ENCODE assay signal across 8 mouse cellular contexts in the genomic region with DNA sequence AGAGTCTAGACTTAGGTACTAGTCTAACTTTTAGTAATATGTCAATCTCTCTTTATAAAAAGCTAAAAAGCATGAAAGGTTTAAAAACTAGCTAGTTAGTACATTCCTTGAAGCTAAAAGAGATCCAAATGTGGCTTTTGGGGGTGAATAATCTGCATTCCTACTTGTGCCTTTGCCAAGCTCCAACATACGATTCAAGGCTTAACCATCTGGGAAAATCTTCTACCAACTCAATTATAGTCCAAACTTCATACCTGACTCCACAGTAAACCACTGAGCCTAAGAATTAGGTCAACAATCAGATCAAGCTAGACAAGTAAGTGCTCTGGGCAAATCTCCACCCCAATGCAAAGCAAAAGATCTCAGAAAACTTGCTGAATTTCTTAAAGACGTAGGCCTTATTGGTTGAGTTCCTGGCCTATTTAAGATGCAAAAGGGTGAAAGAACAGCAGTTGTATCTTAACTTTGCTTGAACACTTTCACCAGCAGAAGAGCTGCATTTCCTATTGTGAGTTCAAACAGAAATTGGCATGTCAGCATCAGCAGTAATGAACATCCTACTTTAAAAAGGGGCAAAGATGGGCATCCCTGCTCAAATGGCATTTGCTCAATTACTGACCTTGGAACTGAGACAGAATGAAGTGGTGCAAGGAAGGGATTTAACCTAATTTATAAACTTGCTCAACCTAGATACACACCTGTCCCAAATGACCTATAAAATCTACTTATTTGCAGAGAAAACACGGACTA. TPM values are rescaled to one million over a fixed set of nuclear protein-coding genes. Genes with fewer than 3 reads are reported as not detected.
DNase-seq lines count a peak whose midpoint lies in the region; ATAC-seq lines count a peak whose summit lies in the region.

No protein-coding gene starts in this region.

- DNase-seq in kidney, adult 18-20 months, result no peak
- DNase-seq in embryonic facial prominence, embryonic 10.5 days (ENCODE audit: low spot score), result no peak
- DNase-seq in hindbrain, embryonic 14.5 days (ENCODE audit: low spot score), result no peak
- DNase-seq in midbrain, embryonic 14.5 days, result peak; percentile 14
- no peak for DNase-seq in spleen, postnatal 10 days (ENCODE audit: low spot score in 2 of 2)
- no peak for DNase-seq in spleen, postnatal 36 days (ENCODE audit: low spot score in 2 of 2)
- no peak for DNase-seq in urinary bladder, postnatal 10 days (ENCODE audit: low spot score)

- H3K27me3 ChIP-seq in kidney, embryonic 15.5 days, result no peaks in the 10 kb centered on the region
- H3K27me3 ChIP-seq in embryonic facial prominence, embryonic 10.5 days (replicated peaks; ENCODE audit: low read depth, poor library complexity, severe bottlenecking), result no peaks in the 10 kb centered on the region
- H3K27me3 ChIP-seq in hindbrain, embryonic 14.5 days (ENCODE audit: control insufficient read depth, insufficient read depth, low read length), result no peaks in the 10 kb centered on the region
- H3K27me3 ChIP-seq in midbrain, embryonic 14.5 days (ENCODE audit: control insufficient read depth, insufficient read depth, low read length), result no peaks in the 10 kb centered on the region

- H3K9ac ChIP-seq in kidney, embryonic 15.5 days, result no peak overlapping the region
- peak overlapping the region; percentile 95 for H3K9ac ChIP-seq in hindbrain, embryonic 14.5 days
- peak overlapping the region; percentile 98 for H3K9ac ChIP-seq in midbrain, embryonic 14.5 days (replicated peaks; ENCODE audit: low read length)

- H3K4me2 ChIP-seq in kidney, embryonic 15.5 days, result peak overlapping the region; percentile 90
- H3K4me2 ChIP-seq in hindbrain, embryonic 14.5 days (replicated peaks), result peak overlapping the region; percentile 91
- peak overlapping the region; percentile 69 for H3K4me2 ChIP-seq in midbrain, embryonic 14.5 days (ENCODE audit: low read length)

- ATAC-seq in kidney, embryonic 15.5 days (replicated peaks; ENCODE audit: low FRiP score), result no peak
- ATAC-seq in hindbrain, embryonic 14.5 days (ENCODE audit: low FRiP score), result no peak
- no peak for ATAC-seq in midbrain, embryonic 14.5 days (ENCODE audit: low FRiP score, low TSS enrichment)

- no peaks in the 10 kb centered on the region for H3K9me3 ChIP-seq in kidney, embryonic 15.5 days (replicated peaks)
- H3K9me3 ChIP-seq in embryonic facial prominence, embryonic 10.5 days, result no peaks in the 10 kb centered on the region
- H3K9me3 ChIP-seq in hindbrain, embryonic 14.5 days (ENCODE audit: control insufficient read depth, low read length), result no peaks in the 10 kb centered on the region
- H3K9me3 ChIP-seq in midbrain, embryonic 14.5 days (ENCODE audit: control insufficient read depth, low read length), result no peaks in the 10 kb centered on the region

- peaks cover 30% of the 10 kb centered on the region for H3K4me1 ChIP-seq in kidney, embryonic 15.5 days
- H3K4me1 ChIP-seq in embryonic facial prominence, embryonic 10.5 days, result peaks cover 57% of the 10 kb centered on the region
- H3K4me1 ChIP-seq in hindbrain, embryonic 14.5 days (replicated peaks; ENCODE audit: control insufficient read depth, insufficient read depth, low read length), result peaks cover 59% of the 10 kb centered on the region
- H3K4me1 ChIP-seq in midbrain, embryonic 14.5 days (ENCODE audit: control insufficient read depth, insufficient read depth, low read length), result peaks cover 62% of the 10 kb centered on the region

- WGBS in kidney, embryonic 15.5 days, result 37% methylated on average over 3 of the region's 3 CpGs
- WGBS in embryonic facial prominence, embryonic 10.5 days, result 66% methylated on average over 3 of the region's 3 CpGs
- 28% methylated on average over 3 of the region's 3 CpGs for WGBS in hindbrain, embryonic 14.5 days
- 20% methylated on average over 3 of the region's 3 CpGs for WGBS in midbrain, embryonic 14.5 days

- peak overlapping the region; percentile 93 for H3K4me3 ChIP-seq in kidney, embryonic 15.5 days (replicated peaks)
- H3K4me3 ChIP-seq in embryonic facial prominence, embryonic 10.5 days, result peak overlapping the region; percentile 93
- H3K4me3 ChIP-seq in hindbrain, embryonic 14.5 days (replicated peaks; ENCODE audit: low read length), result peak overlapping the region; percentile 98
- peak overlapping the region; percentile 93 for H3K4me3 ChIP-seq in midbrain, embryonic 14.5 days (replicated peaks; ENCODE audit: low read depth, low read length)

- H3K27ac ChIP-seq in kidney, embryonic 15.5 days, result no peak overlapping the region
- 0 out of 2 replicates have a peak overlapping the region, but pooled peaks have one; percentile 100 for H3K27ac ChIP-seq in embryonic facial prominence, embryonic 10.5 days (replicated peaks)
- peak overlapping the region; percentile 98; the same call in 1 of the 2 replicates for H3K27ac ChIP-seq in hindbrain, embryonic 14.5 days
- H3K27ac ChIP-seq in midbrain, embryonic 14.5 days (replicated peaks; ENCODE audit: low read depth, low read length), result no peak overlapping the region

- H3K36me3 ChIP-seq in kidney, embryonic 15.5 days, result no peaks in the 10 kb centered on the region
- H3K36me3 ChIP-seq in embryonic facial prominence, embryonic 10.5 days (replicated peaks), result no peaks in the 10 kb centered on the region
- 0 out of 2 replicates have a peak, but pooled peaks cover 4% of the 10 kb centered on the region for H3K36me3 ChIP-seq in hindbrain, embryonic 14.5 days (replicated peaks; ENCODE audit: control insufficient read depth, insufficient read depth)
- H3K36me3 ChIP-seq in midbrain, embryonic 14.5 days (ENCODE audit: control insufficient read depth, insufficient read depth, low read length), result 0 out of 2 replicates have a peak, but pooled peaks cover 3% of the 10 kb centered on the region

RNA-seq across cellular contexts. Expression of gene Megf9, which starts 1.6 kb away (rescaled TPM):
- polyA plus RNA-seq in kidney, embryonic 15.5 days (2015; fragmentation: Nextera tagmentation; extraction: Ambion mirVana), result 12.8 and 13.6 TPM in 2 replicates
- 12.6 and 12.7 TPM in 2 replicates for polyA plus RNA-seq in embryonic facial prominence, embryonic 10.5 days (2016; fragmentation: Nextera tagmentation; extraction: Ambion mirVana)
- polyA plus RNA-seq in hindbrain, embryonic 14.5 days (2014; fragmentation: Nextera tagmentation; extraction: Ambion mirVana), result 41.8 and 44.7 TPM in 2 replicates
- polyA plus RNA-seq in midbrain, embryonic 14.5 days (2014; fragmentation: Nextera tagmentation; extraction: Ambion mirVana), result 40.2 and 42.8 TPM in 2 replicates

Comparison
In these comparisons a context has a peak if more than half of its experiments do, and no peak if none do; other contexts are left out.
1. H3K27ac ChIP-seq: peak in embryonic facial prominence, embryonic 10.5 days (single experiment) and hindbrain, embryonic 14.5 days (single experiment); none in kidney, embryonic 15.5 days (single experiment) and midbrain, embryonic 14.5 days (single experiment).
2. Peak in every context shown above with its lines, with median percentiles within 50 percentile points of each other: H3K4me2 ChIP-seq and H3K4me3 ChIP-seq.